Mouse (Mus musculus): ENCODE results near the gene Rfpl4.
A peak's percentile ranks its signal among the peaks of the same experiment; 100 is the strongest.
"Not testable (repeated sequence)": the region's sequence is repeated elsewhere in the genome, so short reads cannot be mapped to it uniquely, and the experiment has no call there.

Rfpl4 gene

GRCm38 (mm10) chr7:5080815-5081214 lies 35.9 kb downstream of the Rfpl4 start:
- DNase-seq (ENCODE audit: low read depth, low spot score): peak; percentile 71

DNA sequence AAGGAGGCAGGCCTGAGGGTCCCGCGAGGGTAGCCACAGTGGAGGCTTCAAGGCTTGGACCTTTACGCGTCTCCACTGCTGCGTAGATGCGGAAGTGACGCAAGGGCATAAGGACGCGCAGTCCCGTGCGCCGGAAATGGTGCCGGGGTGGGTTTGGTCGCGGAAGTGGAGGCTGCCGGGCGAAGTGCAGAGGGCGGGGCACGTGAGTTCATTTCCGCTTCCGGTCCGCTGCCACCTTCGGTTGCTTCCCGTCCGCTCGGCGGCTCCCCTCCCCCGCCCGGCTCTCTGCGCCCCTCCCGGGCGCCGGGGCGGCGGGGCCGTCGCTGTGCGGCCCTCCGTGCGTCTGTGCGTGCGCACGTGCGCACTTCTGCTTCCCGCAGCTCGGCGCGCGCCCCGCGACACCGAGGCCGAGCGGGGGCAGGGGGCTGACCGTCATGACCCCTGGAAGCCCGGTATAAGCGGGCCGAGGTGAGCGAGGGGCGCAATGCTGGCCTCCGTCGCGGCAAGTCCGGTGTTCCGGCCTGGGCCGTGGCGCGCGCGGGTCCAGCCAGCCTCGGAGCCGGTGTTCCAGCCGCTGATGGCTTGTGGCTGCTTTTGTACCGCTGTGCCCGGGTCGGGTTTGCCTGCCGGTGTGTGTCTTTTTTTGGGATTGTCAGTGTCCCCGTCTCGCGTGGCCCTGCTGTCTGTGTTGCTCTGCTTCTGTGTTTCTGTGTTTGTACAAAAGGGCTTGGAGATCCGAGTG lies 36.6 kb downstream of the Rfpl4 start, which contains the start of gene Epn1:
Epn1 (plus strand) TSS at position 226 of the 742 bp plus-strand sequence.
- DNase-seq (ENCODE audit: low read depth, low spot score): peak; percentile 96

- not testable (repeated sequence) for DNase-seq (ENCODE audit: low read depth, low spot score)
Measured at GRCm38 (mm10) chr7:5079365-5080009, 37.3 kb downstream of the Rfpl4 start.

DNA sequence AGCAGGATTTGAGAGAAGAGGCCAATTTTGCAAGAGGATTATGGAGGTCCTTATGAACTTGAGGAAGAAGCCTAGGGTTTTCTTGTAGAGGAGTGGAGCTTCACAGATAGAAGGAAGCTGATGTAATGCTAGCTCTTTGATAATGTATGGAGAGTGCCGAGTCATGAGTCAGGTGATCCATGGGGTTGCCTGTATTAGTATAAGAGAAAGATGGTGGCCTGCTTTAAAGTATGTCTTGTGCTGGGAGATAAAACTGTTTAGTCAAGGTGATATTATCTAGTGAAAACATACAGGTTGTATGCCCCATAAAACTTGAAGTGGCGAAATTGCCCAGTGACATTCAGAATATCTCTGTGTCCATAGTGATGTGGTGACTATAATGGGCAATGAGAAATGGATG lies 39.8 kb downstream of the Rfpl4 start:
- no peak for DNase-seq (ENCODE audit: low read depth, low spot score)

GRCm38 (mm10) chr7:5074984-5075383 lies 41.8 kb downstream of the Rfpl4 start:
- DNase-seq (ENCODE audit: low read depth, low spot score): no peak

- no peak for DNase-seq (ENCODE audit: low read depth, low spot score)
Measured at GRCm38 (mm10) chr7:5073586-5073985, 43.2 kb downstream of the Rfpl4 start.

- no peak for DNase-seq (ENCODE audit: low read depth, low spot score)
Measured at GRCm38 (mm10) chr7:5064886-5065285, 51.9 kb downstream of the Rfpl4 start.

- peak; percentile 91 for DNase-seq (ENCODE audit: low read depth, low spot score)
Measured at GRCm38 (mm10) chr7:5062360-5063001, 54.3 kb downstream of the Rfpl4 start.

DNA sequence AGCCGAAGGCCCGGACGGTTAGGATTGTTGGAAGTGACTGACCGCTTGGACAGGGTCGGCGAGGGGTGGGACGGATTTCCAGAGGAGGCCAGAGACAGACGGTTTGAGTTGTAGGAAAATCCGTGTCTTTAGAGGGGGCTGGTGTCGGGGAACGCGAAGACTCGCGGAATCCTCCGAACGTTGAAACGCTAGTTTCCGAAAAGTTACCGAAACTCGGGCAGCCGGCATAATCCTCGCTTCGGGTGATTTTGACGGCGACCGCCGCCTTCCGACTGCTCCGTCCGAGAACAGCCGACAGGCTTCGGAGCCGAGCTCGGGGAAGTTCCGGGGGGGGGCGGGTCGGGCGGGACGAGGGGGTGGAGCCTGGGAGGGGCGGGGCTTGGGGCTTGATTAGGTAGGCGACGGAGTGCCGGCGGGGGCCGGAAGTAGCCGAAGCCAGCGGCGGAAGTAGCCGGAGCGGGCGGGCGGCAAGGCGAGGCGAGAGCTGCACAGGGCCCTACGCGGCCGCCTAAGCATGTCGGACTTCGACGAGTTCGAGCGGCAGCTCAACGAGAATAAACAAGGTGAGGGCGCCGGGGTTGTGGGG lies 54.9 kb downstream of the Rfpl4 start, which contains the start of gene U2af2:
U2af2 (plus strand) TSS at position 370 of the 586 bp plus-strand sequence.
- peak; percentile 90 for DNase-seq (ENCODE audit: low read depth, low spot score)

GRCm38 (mm10) chr7:5060944-5061773 lies 55.6 kb downstream of the Rfpl4 start:
- peak; percentile 98 for DNase-seq (ENCODE audit: low read depth, low spot score)

- DNase-seq (ENCODE audit: low read depth, low spot score): peak; percentile 92
Measured at GRCm38 (mm10) chr7:5060239-5060731, 56.5 kb downstream of the Rfpl4 start.

All from R1 (cell line).